Mouse (Mus musculus) midbrain, embryonic 11.5 days (tissue): Measurements from ENCODE around the gene Zdhhc4. TPM values are rescaled to one million over a fixed set of nuclear protein-coding genes. Genes with fewer than 3 reads are reported as not detected.

Experiments used
- ATAC-seq: fragments of 200-750 bp; cut with Nextera tagmentation; 2 replicates; pipeline ENCODE4 v1.8.0; 2017; ENCODE audit warnings: moderate TSS enrichment, moderate library complexity; ENCODE audit not compliant: low FRiP score
- DNase-seq: peaks from one replicate; pipeline ENCODE4 v3.0.0; 2015; ENCODE audit warnings: low spot score; ENCODE audit errors: missing footprints
- H3K27ac ChIP-seq: fragments of 300-500 bp; sonication (generic); 2 replicates; pipeline ENCODE4 v1.5.1; 2014; ENCODE audit warnings: low read depth, low read length
- H3K27me3 ChIP-seq: fragments of 300-500 bp; sonication (generic); 2 replicates; pipeline ENCODE4 v1.6.1; 2014; ENCODE audit warnings: mild to moderate bottlenecking, low read length, moderate library complexity, mixed read lengths; ENCODE audit not compliant: control insufficient read depth, insufficient read depth
- H3K36me3 ChIP-seq: fragments of 300-500 bp; sonication (generic); 2 replicates; pipeline ENCODE4 v1.6.1; 2014; ENCODE audit warnings: mild to moderate bottlenecking, low read length, moderate library complexity, mixed read lengths; ENCODE audit not compliant: control insufficient read depth, insufficient read depth
- H3K4me1 ChIP-seq: fragments of 300-500 bp; sonication (generic); 2 replicates; pipeline ENCODE4 v1.6.1; 2014; ENCODE audit warnings: low read length; ENCODE audit not compliant: control insufficient read depth, insufficient read depth
- H3K4me2 ChIP-seq: fragments of 300-500 bp; sonication (generic); 2 replicates; pipeline ENCODE4 v1.6.1; 2014; ENCODE audit warnings: mild to moderate bottlenecking, moderate library complexity
- H3K4me3 ChIP-seq: fragments of 300-500 bp; sonication (generic); 2 replicates; pipeline ENCODE4 v1.5.1; 2014; ENCODE audit warnings: low read depth, low read length
- H3K9ac ChIP-seq: fragments of 300-500 bp; sonication (generic); 2 replicates; pipeline ENCODE4 v1.6.1; 2014; ENCODE audit warnings: low read length
- H3K9me3 ChIP-seq: fragments of 300-500 bp; sonication (generic); 2 replicates; pipeline ENCODE4 v1.6.1; 2016; ENCODE audit warnings: low read length; ENCODE audit not compliant: control insufficient read depth
- WGBS: fragments of 180-500 bp; shearing (Covaris S2); extraction: QIAGEN DNeasy Blood & Tissue Kit; methylation state at CpG from one replicate; pipeline ENCODE4 v1.1.7; 2014; 5-methylcytosine and 5-hydroxymethylcytosine counted together
- polyA plus RNA-seq: library from polyadenylated mRNA; unstranded; fragments of >200 nt; fragmentation: Nextera tagmentation; extraction: Ambion mirVana; gene quantifications from 2 replicates; pipeline ENCODE4 v1.2.1, GENCODE M21; 2014

Zdhhc4 gene
- polyA plus RNA-seq, result 68.1 and 73.7 TPM in 2 replicates

DNA sequence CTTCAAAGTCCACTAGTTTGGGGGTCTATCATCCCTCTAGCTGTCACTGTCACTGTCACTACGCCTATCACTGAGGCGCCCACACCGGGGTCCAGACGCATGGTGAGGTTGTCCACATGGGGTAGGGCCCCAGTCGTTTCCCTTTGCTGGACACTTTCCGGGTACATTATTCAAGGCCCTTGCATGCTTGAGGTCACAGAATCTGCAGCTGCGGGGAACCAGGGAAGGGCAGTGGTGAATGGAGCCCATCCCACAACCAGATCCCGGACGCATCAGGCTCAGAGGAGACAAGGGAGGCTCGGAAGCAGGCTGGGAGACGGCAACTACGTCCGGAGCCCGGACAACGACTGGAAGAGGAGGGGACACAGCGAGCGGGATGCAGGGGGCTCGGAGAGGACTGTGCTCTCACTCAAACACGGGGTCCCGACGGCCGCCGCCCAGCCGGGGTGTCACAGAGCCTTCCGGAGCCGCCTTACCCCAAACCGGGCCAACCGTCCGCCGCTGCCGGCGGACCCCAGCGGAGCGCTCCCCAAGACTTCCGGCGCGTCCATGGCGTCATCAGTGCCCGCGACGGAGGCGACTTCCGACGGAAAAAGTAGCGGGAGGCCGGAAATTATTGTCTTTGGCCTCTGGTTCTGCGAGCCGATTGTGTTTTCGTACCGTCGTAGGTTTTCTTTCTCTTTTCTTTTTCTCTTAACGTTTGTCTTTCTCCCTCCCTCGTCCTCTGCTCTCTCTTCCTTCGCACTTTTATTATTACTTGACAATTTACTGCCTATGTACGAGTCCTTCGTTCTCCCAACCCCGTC is at the start of gene Zdhhc4:
Zdhhc4 (minus strand) TSS at position 567 of the 806 bp plus-strand sequence.
- Histone ChIP-seq H3K36me3 (peaks cover 13% of the 10 kb centered on the region), H3K4me2 (peak within 1 kb of the TSS; percentile 94), H3K4me3 (peak within 1 kb of the TSS; percentile 95), H3K27me3 (no peaks in the 10 kb centered on the region), H3K9ac (peak within 1 kb of the TSS; percentile 91), H3K9me3 (no peaks in the 10 kb centered on the region), H3K27ac (peak within 1 kb of the TSS; percentile 40; the same call in 1 of the 2 replicates), H3K4me1 (peaks cover 14% of the 10 kb centered on the region)
- ATAC-seq, result peak; percentile 85
- WGBS, result under 1% methylated on average over 57 of the region's 57 CpGs
- DNase-seq, result peak; percentile 100

DNA sequence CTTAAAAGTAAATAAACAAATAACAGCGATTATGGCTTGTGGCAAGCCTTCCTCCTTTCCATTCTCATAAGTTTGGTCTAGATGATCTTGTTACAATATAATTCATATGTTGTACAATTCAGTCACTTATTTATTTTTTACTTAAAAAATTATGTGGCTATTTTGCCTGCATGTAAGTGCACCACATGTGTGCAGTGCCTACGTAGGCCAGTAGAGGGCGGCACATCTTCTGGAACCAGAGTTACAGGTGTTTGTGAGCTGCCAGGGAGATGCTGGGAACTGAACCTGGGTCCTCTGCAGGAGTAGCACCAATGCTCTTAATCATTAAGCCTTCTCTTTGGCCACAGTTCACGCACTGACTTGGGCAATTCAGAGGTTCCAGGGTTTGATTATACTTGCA is 47.1 kb upstream of the Zdhhc4 start:
- DNase-seq (peak; percentile 84), ATAC-seq (no peak)
- WGBS, result 83% methylated on average over 4 of the region's 4 CpGs
- H3K27me3 ChIP-seq, result peaks cover 35% of the 10 kb centered on the region
- no peak overlapping the region for H3K9ac ChIP-seq
- no peak overlapping the region for H3K4me2 ChIP-seq
- no peaks in the 10 kb centered on the region for H3K9me3 ChIP-seq
- no peak overlapping the region for H3K4me3 ChIP-seq
- no peak overlapping the region for H3K27ac ChIP-seq
- no peaks in the 10 kb centered on the region for H3K4me1 ChIP-seq
- H3K36me3 ChIP-seq, result no peaks in the 10 kb centered on the region

DNA sequence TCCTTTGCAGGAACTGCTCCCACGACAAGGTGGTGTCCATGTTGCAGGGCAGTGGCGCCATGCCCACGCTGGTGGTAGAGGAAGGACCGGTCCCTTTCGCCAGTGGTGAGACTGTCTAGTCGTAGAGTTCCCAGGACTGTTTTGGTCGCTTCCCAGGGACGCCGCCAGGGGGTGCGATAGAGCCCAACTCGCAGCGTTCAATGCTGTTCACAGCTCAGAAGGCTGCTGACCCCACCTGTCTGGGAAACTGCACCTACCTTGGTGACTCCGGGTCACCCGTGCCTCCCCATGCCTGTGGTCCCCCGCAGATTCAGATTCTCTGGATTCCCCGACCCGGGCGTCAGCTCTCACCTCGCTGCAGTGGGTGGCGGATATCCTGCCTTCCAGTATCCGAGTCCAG is 46.2 kb upstream of the Zdhhc4 start:
- H3K4me1 ChIP-seq, result peaks cover 1% of the 10 kb centered on the region; the same call in 1 of the 2 replicates
- H3K27me3 ChIP-seq, result peaks cover 44% of the 10 kb centered on the region
- no peak overlapping the region for H3K9ac ChIP-seq
- H3K9me3 ChIP-seq, result no peaks in the 10 kb centered on the region
- DNase-seq (peak; percentile 98), ATAC-seq (no peak)
- 6% methylated on average over 21 of the region's 21 CpGs for WGBS
- no peaks in the 10 kb centered on the region for H3K36me3 ChIP-seq
- H3K4me3 ChIP-seq, result 0 out of 2 replicates have a peak overlapping the region, but pooled peaks have one; percentile 3
- H3K27ac ChIP-seq, result no peak overlapping the region
- 0 out of 2 replicates have a peak overlapping the region, but pooled peaks have one; percentile 13 for H3K4me2 ChIP-seq

DNA sequence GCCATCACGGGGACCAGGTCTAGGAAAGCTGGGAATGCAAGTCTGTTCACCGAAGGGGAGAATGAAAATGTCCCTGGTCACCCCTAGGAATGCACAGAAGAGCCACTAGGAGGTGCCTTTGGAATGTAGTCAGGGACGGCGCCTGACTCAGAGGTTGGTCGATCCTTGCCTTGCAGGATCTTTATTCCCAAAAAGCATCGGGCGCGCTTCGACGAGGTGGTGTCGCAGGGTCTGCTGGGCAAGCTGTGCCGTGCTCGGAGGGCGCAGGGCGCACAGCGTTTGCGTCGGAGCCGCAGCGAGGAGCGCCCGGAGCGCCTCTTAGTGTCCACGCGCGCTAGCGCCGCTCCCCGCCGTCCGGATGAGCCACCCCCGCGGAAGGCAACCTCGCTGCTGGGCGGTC is 43.8 kb upstream of the Zdhhc4 start:
- no peak overlapping the region for H3K9ac ChIP-seq

DNA sequence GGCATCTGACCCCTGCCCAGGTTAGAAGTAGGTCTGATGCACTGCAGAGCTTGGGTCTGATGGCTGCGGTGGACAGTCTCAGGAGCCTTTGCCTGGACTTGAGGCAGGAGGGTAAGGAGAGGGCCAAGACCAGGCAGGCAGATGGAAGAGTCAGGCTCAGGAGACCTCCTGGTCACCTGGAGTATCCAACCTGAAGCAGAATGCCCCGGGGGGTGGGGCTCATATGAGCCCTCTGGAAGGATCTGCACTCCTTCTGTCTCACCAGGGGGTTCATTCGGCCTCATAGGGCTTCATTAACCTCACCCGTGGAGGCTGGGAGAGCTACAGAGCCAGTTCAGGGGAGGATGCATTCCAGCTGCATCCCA is 42.1 kb upstream of the Zdhhc4 start:
- ATAC-seq, result no peak
- no peak overlapping the region for H3K4me3 ChIP-seq
- 52% methylated on average over 4 of the region's 4 CpGs for WGBS
- peaks cover 5% of the 10 kb centered on the region; the same call in 1 of the 2 replicates for H3K4me1 ChIP-seq
- no peak overlapping the region for H3K9ac ChIP-seq
- no peaks in the 10 kb centered on the region for H3K9me3 ChIP-seq
- H3K36me3 ChIP-seq, result no peaks in the 10 kb centered on the region
- H3K27ac ChIP-seq, result no peak overlapping the region
- peaks cover 69% of the 10 kb centered on the region for H3K27me3 ChIP-seq
- peak; percentile 73 for DNase-seq
- no peak overlapping the region for H3K4me2 ChIP-seq

More for the DNA sequence above, 43.8 kb upstream of the Zdhhc4 start:
- H3K9me3 ChIP-seq, result no peaks in the 10 kb centered on the region
- peak; percentile 88 for DNase-seq
- H3K27me3 ChIP-seq, result peaks cover 69% of the 10 kb centered on the region
- H3K4me1 ChIP-seq, result peaks cover 5% of the 10 kb centered on the region; the same call in 1 of the 2 replicates
- no peaks in the 10 kb centered on the region for H3K36me3 ChIP-seq
- WGBS, result 1% methylated on average over 35 of the region's 35 CpGs
- H3K4me2 ChIP-seq, result peak overlapping the region; percentile 42
- no peak overlapping the region for H3K27ac ChIP-seq
- 0 out of 2 replicates have a peak, but pooled peaks have one; percentile 27 for ATAC-seq
- peak overlapping the region; percentile 19; the same call in 1 of the 2 replicates for H3K4me3 ChIP-seq

DNA sequence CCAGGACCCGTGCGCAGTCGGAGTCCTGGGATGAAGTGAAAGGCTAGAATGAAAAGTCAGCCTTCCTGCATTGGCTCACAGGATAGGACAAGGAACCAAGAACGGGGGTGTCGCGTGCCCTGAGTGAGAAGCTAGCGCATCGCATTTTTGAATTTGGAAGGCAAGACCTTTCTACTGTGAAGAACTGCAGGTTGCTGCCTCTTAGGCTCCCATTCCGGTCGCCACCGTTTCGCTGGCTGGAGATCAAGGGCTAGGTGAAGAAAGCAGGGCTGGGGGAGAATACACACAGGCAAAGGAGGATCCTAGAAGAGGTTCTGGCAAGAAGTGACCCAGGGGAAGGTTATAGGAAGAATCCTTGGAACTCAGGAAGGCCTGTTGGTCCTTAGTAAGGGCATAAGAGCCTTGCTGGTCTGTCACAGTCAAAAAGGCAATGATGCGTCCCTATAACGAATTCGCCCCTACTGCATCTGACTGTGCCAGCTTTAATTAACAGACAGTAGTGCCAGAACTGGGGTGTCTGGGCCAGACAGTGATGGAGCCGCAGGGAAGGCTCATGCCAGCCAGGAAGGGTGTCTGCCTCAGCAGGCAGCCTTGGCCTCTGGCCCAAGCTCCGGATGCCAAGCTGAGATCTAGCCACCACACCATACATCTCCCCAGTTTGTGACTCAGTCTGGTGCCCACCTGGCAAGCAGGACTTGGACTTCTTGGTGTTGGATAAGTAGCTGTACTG is 41.5 kb upstream of the Zdhhc4 start:
- Histone ChIP-seq H3K4me1 (peaks cover 5% of the 10 kb centered on the region; the same call in 1 of the 2 replicates), H3K4me3 (no peak overlapping the region), H3K9me3 (no peaks in the 10 kb centered on the region), H3K4me2 (peak overlapping the region; percentile 19), H3K27me3 (peaks cover 69% of the 10 kb centered on the region), H3K27ac (no peak overlapping the region), H3K36me3 (no peaks in the 10 kb centered on the region), H3K9ac (no peak overlapping the region)
- DNase-seq (peak; percentile 60), ATAC-seq (no peak)
- 28% methylated on average over 17 of the region's 17 CpGs for WGBS

DNA sequence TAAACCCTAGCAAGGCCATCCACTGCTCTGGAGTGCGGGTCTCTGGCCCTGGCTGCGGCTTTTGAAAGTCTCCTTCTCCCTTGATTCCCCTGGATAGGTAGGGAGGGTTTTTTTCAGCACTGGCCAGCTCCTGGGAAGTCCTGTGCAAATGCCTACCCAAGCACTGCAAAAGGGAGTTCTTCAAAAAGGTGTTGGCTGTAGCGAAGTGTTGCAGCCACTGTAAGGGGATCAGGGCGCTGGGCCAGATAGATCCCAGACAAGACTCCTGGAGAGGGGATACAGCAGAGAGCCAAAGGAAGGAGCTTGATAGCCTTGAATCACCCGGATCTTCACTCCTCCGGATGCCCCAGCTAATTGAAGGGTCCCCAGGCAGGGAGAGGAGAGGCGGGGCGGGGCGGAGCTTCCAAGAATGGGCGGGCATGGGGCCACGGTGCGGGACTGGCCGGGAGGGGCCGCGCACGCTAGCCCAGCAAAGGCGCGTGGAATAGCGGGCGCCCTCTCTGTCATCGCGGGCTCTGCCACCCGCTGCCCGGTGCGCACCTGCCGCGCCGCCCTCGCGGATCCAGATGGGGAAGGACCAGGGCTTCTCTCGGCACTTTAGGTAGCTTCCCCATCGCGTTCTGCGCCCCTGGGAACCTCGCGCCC is 40.7 kb upstream of the Zdhhc4 start:
- no peak overlapping the region for H3K27ac ChIP-seq
- no peak overlapping the region for H3K9ac ChIP-seq
- DNase-seq, result peak; percentile 85

DNA sequence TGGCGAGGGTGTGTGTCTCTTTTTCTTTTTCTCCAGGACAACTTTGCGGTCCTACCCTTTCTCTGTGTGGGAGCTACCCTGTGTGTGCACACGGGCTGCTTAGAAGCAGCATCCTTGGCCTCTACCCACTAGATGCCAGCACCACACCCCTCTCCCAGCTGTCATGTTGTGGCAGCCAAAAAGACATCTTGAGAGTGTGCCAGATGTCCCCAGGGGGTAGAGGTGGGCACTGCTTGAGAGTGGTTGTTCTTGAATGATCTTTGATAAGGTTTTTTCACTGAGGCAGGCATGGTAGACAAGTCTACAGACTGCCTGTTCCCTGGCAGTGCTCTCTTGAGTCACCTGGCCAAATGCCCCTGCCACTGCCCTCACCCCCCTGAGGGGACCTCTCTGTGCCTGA is 38.9 kb upstream of the Zdhhc4 start:
- Histone ChIP-seq H3K27ac (no peak overlapping the region), H3K9ac (no peak overlapping the region), H3K4me1 (peaks cover 14% of the 10 kb centered on the region), H3K4me3 (no peak overlapping the region), H3K4me2 (no peak overlapping the region), H3K36me3 (no peaks in the 10 kb centered on the region), H3K27me3 (peaks cover 55% of the 10 kb centered on the region), H3K9me3 (no peaks in the 10 kb centered on the region)
- no peak for ATAC-seq
- 79% methylated on average over 3 of the region's 3 CpGs for WGBS
- DNase-seq, result no peak

More for the DNA sequence above, 40.7 kb upstream of the Zdhhc4 start:
- peaks cover 5% of the 10 kb centered on the region; the same call in 1 of the 2 replicates for H3K4me1 ChIP-seq
- H3K9me3 ChIP-seq, result no peaks in the 10 kb centered on the region
- no peak for ATAC-seq
- 2% methylated on average over 36 of the region's 36 CpGs for WGBS
- peak overlapping the region; percentile 9 for H3K4me3 ChIP-seq
- peaks cover 68% of the 10 kb centered on the region for H3K27me3 ChIP-seq
- no peaks in the 10 kb centered on the region for H3K36me3 ChIP-seq
- H3K4me2 ChIP-seq, result peak overlapping the region; percentile 19
